Comparison of ENCODE assay signal across 13 mouse cellular contexts in genomic region chrX:82613361-82613760, GRCm38 (mm10).
DNase-seq lines count a peak whose midpoint lies in the region; TF ChIP-seq lines count a peak whose summit lies in the region.
"Had no signal": no experiment of that assay in that cellular context is flagged by ENCODE, and none has a peak within 500 bp of the region (broad histone marks: within the 10 kb centered on the region; RNA-seq: fewer than 3 reads in every experiment).

No protein-coding gene starts in this region.

- no peak overlapping the region for H3K4me3 ChIP-seq in gastrocnemius, adult 2 months
- H3K4me3 ChIP-seq: hindbrain, embryonic 12.5 days; liver, embryonic 15.5 days; stomach, embryonic 15.5 days had no signal

- TF ChIP-seq CTCF in gastrocnemius, adult 2 months (IDR thresholded peaks at IDR 0.05), result peak; percentile 54
- no peak for TF ChIP-seq CTCF in brain, embryonic 14.5 days (IDR thresholded peaks at IDR 0.05; ENCODE audit: borderline replicate concordance, extremely low read depth, insufficient read depth, insufficient read length)

- intact Hi-C loops in gastrocnemius, adult 2 months (cut with DNase I), result no loop called here
- intact Hi-C loops in left cerebral cortex, postnatal 25 days (cut with DNase I), result no loop called here
- intact Hi-C loops in left cerebral cortex, postnatal 36 days (cut with DNase I), result loop anchor here (5.0 kb wide), 1 partner anchor 1129 kb away; no protein-coding TSS in a partner anchor

- TF ChIP-seq POLR2A in brain, embryonic 14.5 days (IDR thresholded peaks at IDR 0.05; ENCODE audit: borderline replicate concordance, extremely low read depth, insufficient read depth, insufficient read length, poor library complexity, severe bottlenecking), result no peak

- no peak for DNase-seq in gastrocnemius, adult 2 months
- no peak for DNase-seq in gastrocnemius, adult 18-20 months (ENCODE audit: low spot score)
- DNase-seq in left cerebral cortex, postnatal 25 days (ENCODE audit: low spot score in 2 of 2), result peak; percentile 4 to 22
- no peak for DNase-seq in left cerebral cortex, postnatal 36 days (ENCODE audit: low spot score in 2 of 2)
- peak; percentile 28 for DNase-seq in ES-CJ7 (ENCODE audit: low read depth, low spot score)
- DNase-seq in brain, embryonic 14.5 days (ENCODE audit: low read depth), result peak; percentile 24
- no peak for DNase-seq in ovary, postnatal 10 days (ENCODE audit: low spot score)
- DNase-seq in spleen, postnatal 4 days (ENCODE audit: low spot score in 2 of 2), result no peak
- DNase-seq: kidney, adult 9 months; right cerebral cortex, postnatal 14 days had no signal

- no peak overlapping the region for H3K27ac ChIP-seq in gastrocnemius, adult 2 months
- H3K27ac ChIP-seq: hindbrain, embryonic 12.5 days; liver, embryonic 15.5 days; stomach, embryonic 15.5 days had no signal

Comparison
In these comparisons a context has a peak if more than half of its experiments do, and no peak if none do; other contexts are left out.
1. DNase-seq: peak in left cerebral cortex, postnatal 25 days (2 of 2), ES-CJ7 (single experiment) and brain, embryonic 14.5 days (single experiment); none in gastrocnemius, adult 2 months (single experiment), gastrocnemius, adult 18-20 months (single experiment), left cerebral cortex, postnatal 36 days (0 of 2), ovary, postnatal 10 days (single experiment) and spleen, postnatal 4 days (0 of 2).